Mouse (Mus musculus): ENCODE measurements around the gene Zc2hc1c.

- TF ChIP-seq CTCF (IDR thresholded peaks at IDR 0.05; ENCODE audit: control insufficient read depth, insufficient read depth, insufficient replicate concordance, low read depth, low read length) (no peak), POLR2A (IDR thresholded peaks at IDR 0.05; ENCODE audit: control insufficient read depth, low read depth, low read length) (no peak)
Measured at GRCm38 (mm10) chr12:85278919-85279318, 9.5 kb upstream of the Zc2hc1c start.
